Mouse (Mus musculus): ENCODE results near the gene Zfyve19. TPM values are rescaled to one million over a fixed set of nuclear protein-coding genes. Genes with fewer than 3 reads are reported as not detected.

The Zfyve19 gene
- polyA plus RNA-seq, 1 experiment from 2014 or later, result 50.4 TPM

DNA sequence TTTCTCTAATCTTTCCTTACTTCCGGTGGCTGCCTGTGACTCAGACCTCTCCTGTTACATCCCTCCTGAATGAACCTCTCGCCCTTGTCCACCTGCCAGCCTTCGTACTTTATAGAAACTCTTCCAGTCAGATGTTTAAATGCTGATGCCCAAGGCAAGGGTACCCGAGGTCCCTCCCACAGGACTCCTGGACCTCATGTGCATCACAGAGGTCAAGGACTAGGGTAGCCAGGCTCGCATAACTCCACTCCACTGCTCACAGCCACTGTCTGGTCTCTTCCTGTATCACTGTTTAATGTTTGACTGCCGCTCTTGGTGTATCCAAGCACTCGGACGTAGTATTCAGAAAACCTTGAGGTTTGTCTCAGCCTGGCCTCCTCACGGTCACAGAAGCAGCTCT, 34.1 kb downstream of the Zfyve19 start:
- whole genome bisulfite sequencing, result 74% methylated on average over 9 of the region's 9 CpGs
- peaks cover 49% of the 10 kb centered on the region for H3K27me3 ChIP-seq (ENCODE audit: insufficient read depth, poor library complexity, severe bottlenecking)
- no peak for DNase-seq (ENCODE audit: low spot score)

DNA sequence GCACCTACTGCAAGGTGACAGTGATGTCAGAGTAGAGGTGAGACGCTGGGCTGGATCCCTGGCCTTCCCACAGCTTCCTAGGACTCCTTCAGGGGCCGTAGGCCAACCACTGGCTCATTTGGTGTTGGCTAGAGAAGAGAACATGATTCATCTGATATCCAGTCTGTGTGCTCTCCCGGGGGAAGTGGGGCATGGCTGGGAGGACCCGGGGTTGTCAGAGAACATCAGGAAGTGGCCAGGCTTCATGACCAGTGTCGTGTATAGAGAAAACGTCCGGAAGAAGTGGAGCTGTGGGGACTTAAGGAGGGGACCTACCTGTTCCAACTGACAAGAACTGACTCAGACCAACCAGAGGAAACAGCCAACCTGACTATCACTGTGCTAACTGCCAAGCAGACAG, 36.8 kb downstream of the Zfyve19 start:
- WGBS, result 75% methylated on average over 7 of the region's 7 CpGs
- no peak overlapping the region for H3K27ac ChIP-seq
- H3K36me3 ChIP-seq, result no peaks in the 10 kb centered on the region
- no peak for DNase-seq (ENCODE audit: low spot score)
- H3K27me3 ChIP-seq (ENCODE audit: insufficient read depth, poor library complexity, severe bottlenecking), result peaks cover 42% of the 10 kb centered on the region
- no peaks in the 10 kb centered on the region; the same call in 1 of the 2 replicates for H3K4me1 ChIP-seq
- no peaks in the 10 kb centered on the region for H3K9me3 ChIP-seq
- no peak overlapping the region for H3K4me3 ChIP-seq

More for the DNA sequence above, 34.1 kb downstream of the Zfyve19 start:
- Histone ChIP-seq H3K27ac (no peak overlapping the region), H3K4me1 (peaks cover 4% of the 10 kb centered on the region), H3K9me3 (no peaks in the 10 kb centered on the region), H3K36me3 (no peaks in the 10 kb centered on the region), H3K4me3 (no peak overlapping the region)

DNA sequence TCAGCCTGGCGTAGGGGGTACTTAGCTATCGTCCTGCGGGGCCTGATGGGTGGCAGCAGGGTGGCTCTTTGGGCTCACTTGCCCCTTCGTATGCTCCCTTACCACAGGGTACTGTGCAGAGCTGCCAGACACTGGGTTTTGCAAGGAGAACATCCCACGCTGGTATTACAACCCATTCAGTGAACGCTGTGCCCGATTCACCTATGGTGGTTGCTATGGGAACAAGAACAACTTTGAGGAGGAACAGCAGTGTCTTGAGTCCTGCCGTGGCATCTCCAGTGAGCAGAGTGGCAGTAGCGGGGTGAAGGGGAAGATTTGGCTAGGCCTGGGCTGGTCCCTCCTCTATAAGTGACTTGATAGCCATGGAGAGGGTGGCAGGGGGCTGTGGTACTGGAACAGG, 39.5 kb downstream of the Zfyve19 start:
- Histone ChIP-seq H3K27ac (no peak overlapping the region), H3K4me1 (peaks cover 7% of the 10 kb centered on the region; the same call in 1 of the 2 replicates), H3K4me3 (no peak overlapping the region), H3K27me3 (ENCODE audit: insufficient read depth, poor library complexity, severe bottlenecking) (peaks cover 21% of the 10 kb centered on the region), H3K36me3 (no peaks in the 10 kb centered on the region), H3K9me3 (no peaks in the 10 kb centered on the region)
- WGBS, result 83% methylated on average over 9 of the region's 9 CpGs
- DNase-seq (ENCODE audit: low spot score), result no peak

- no peak overlapping the region for H3K4me3 ChIP-seq
- H3K27me3 ChIP-seq (ENCODE audit: insufficient read depth, poor library complexity, severe bottlenecking), result peaks cover 37% of the 10 kb centered on the region
- peaks cover 7% of the 10 kb centered on the region; the same call in 1 of the 2 replicates for H3K4me1 ChIP-seq
- no peak overlapping the region for H3K27ac ChIP-seq
- 67% methylated on average over 4 of the region's 4 CpGs for WGBS
- DNase-seq (ENCODE audit: low spot score), result no peak
- H3K9me3 ChIP-seq, result no peaks in the 10 kb centered on the region
- H3K36me3 ChIP-seq, result no peaks in the 10 kb centered on the region
These were observed 41.2 kb downstream of the Zfyve19 start for GRCm38 (mm10) chr2:119249592-119250061.

GRCm38 (mm10) chr2:119250377-119250776, 42.0 kb downstream of the Zfyve19 start:
- WGBS, result 64% methylated on average over 5 of the region's 5 CpGs
- no peak overlapping the region for H3K4me3 ChIP-seq
- H3K4me1 ChIP-seq, result peaks cover 7% of the 10 kb centered on the region; the same call in 1 of the 2 replicates
- no peaks in the 10 kb centered on the region for H3K36me3 ChIP-seq
- peaks cover 43% of the 10 kb centered on the region for H3K27me3 ChIP-seq (ENCODE audit: insufficient read depth, poor library complexity, severe bottlenecking)
- no peaks in the 10 kb centered on the region for H3K9me3 ChIP-seq
- H3K27ac ChIP-seq, result no peak overlapping the region
- no peak for DNase-seq (ENCODE audit: low spot score)

GRCm38 (mm10) chr2:119250826-119251478, 42.5 kb downstream of the Zfyve19 start:
- Histone ChIP-seq H3K27me3 (ENCODE audit: insufficient read depth, poor library complexity, severe bottlenecking) (peaks cover 45% of the 10 kb centered on the region), H3K27ac (no peak overlapping the region), H3K4me1 (peaks cover 7% of the 10 kb centered on the region; the same call in 1 of the 2 replicates), H3K9me3 (no peaks in the 10 kb centered on the region), H3K4me3 (peak overlapping the region; percentile 42; the same call in 1 of the 2 replicates), H3K36me3 (no peaks in the 10 kb centered on the region)
- peak; percentile 93 for DNase-seq (ENCODE audit: low spot score)
- 14% methylated on average over 11 of the region's 11 CpGs for WGBS

DNA sequence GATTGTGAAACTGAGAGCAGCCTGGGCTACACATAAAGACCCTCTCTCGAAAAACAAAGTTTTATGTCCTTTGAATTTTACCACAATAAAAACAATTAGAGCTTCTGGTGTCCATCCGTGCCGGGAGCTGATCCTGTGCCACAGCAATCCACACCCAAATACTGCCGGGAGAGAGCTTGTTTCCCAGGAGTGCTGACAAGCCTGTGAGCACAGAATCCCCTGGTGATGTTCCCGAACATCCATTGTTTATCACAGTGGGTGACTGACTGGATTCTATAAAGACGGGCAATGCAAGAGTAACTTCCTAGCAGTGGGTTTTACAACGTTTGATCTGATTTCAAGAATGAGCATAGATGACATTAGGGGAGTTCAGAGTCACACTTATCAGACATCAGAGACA, 46.6 kb downstream of the Zfyve19 start:
- H3K27me3 ChIP-seq (ENCODE audit: insufficient read depth, poor library complexity, severe bottlenecking), result peaks cover 28% of the 10 kb centered on the region; the same call in 1 of the 2 replicates
- WGBS, result 34% methylated on average over 7 of the region's 7 CpGs
- no peaks in the 10 kb centered on the region for H3K36me3 ChIP-seq

DNA sequence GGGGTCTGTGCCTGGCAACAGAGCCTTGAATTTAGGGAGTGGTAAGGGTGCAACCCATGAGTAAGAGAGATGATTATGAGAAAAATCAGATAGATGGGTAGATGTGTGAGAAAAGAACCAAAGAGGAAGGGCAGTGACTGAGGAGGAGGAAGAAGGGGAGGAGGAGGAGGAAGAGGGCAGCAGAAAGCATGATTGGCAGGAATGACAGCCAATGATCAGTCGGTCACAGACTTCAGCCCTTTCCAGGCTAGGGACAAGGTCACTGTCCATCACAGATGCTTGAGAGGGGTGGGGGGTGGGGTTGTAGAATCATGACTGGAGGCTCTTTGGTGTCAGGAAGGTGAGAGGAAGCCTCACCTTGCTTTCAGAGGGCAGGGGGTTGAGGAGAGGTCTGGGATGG, 52.1 kb downstream of the Zfyve19 start:
- DNase-seq (ENCODE audit: low spot score), result no peak
- Histone ChIP-seq H3K36me3 (no peaks in the 10 kb centered on the region), H3K4me3 (no peak overlapping the region), H3K9me3 (no peaks in the 10 kb centered on the region), H3K4me1 (peaks cover 11% of the 10 kb centered on the region), H3K27me3 (ENCODE audit: insufficient read depth, poor library complexity, severe bottlenecking) (peaks cover 10% of the 10 kb centered on the region; the same call in 1 of the 2 replicates), H3K27ac (no peak overlapping the region)
- WGBS, result 69% methylated on average over 1 of the region's 1 CpGs

More for the DNA sequence above, 46.6 kb downstream of the Zfyve19 start:
- no peaks in the 10 kb centered on the region for H3K9me3 ChIP-seq
- no peak overlapping the region for H3K27ac ChIP-seq
- no peak overlapping the region for H3K4me3 ChIP-seq
- DNase-seq (ENCODE audit: low spot score), result peak; percentile 42
- peaks cover 7% of the 10 kb centered on the region; the same call in 1 of the 2 replicates for H3K4me1 ChIP-seq

- 53% methylated on average over 2 of the region's 2 CpGs for WGBS
- DNase-seq (ENCODE audit: low spot score), result no peak
- peaks cover 10% of the 10 kb centered on the region; the same call in 1 of the 2 replicates for H3K27me3 ChIP-seq (ENCODE audit: insufficient read depth, poor library complexity, severe bottlenecking)
- H3K4me3 ChIP-seq, result no peak overlapping the region
- H3K4me1 ChIP-seq, result peaks cover 11% of the 10 kb centered on the region
- no peak overlapping the region for H3K27ac ChIP-seq
- H3K36me3 ChIP-seq, result no peaks in the 10 kb centered on the region
- H3K9me3 ChIP-seq, result no peaks in the 10 kb centered on the region
These were observed 52.9 kb downstream of the Zfyve19 start for GRCm38 (mm10) chr2:119261326-119261725.

- H3K27me3 ChIP-seq (ENCODE audit: insufficient read depth, poor library complexity, severe bottlenecking), result peaks cover 12% of the 10 kb centered on the region; the same call in 1 of the 2 replicates
- no peak overlapping the region for H3K27ac ChIP-seq
- peaks cover 11% of the 10 kb centered on the region for H3K4me1 ChIP-seq
- no peak overlapping the region for H3K4me3 ChIP-seq
- DNase-seq (ENCODE audit: low spot score), result no peak
- H3K9me3 ChIP-seq, result no peaks in the 10 kb centered on the region
- 40% methylated on average over 8 of the region's 8 CpGs for WGBS
- H3K36me3 ChIP-seq, result no peaks in the 10 kb centered on the region
These were observed 54.6 kb downstream of the Zfyve19 start for GRCm38 (mm10) chr2:119262978-119263377.

GRCm38 (mm10) chr2:119263813-119264212, 55.4 kb downstream of the Zfyve19 start:
- Histone ChIP-seq H3K27me3 (ENCODE audit: insufficient read depth, poor library complexity, severe bottlenecking) (peaks cover 20% of the 10 kb centered on the region), H3K4me3 (no peak overlapping the region), H3K4me1 (peaks cover 11% of the 10 kb centered on the region), H3K36me3 (no peaks in the 10 kb centered on the region), H3K27ac (no peak overlapping the region), H3K9me3 (no peaks in the 10 kb centered on the region)
- no peak for DNase-seq (ENCODE audit: low spot score)
- 76% methylated on average over 5 of the region's 5 CpGs for WGBS

Measured in heart, embryonic 10.5 days (tissue).